Mouse (Mus musculus) retina, embryonic 14.5 days (tissue): ENCODE measurements around the gene Msrb3.

Experiments
- DNase-seq: peaks from one replicate; pipeline ENCODE4 v3.0.0-alpha.2; 2015; ENCODE audit warnings: low spot score

Gene Msrb3

DNA sequence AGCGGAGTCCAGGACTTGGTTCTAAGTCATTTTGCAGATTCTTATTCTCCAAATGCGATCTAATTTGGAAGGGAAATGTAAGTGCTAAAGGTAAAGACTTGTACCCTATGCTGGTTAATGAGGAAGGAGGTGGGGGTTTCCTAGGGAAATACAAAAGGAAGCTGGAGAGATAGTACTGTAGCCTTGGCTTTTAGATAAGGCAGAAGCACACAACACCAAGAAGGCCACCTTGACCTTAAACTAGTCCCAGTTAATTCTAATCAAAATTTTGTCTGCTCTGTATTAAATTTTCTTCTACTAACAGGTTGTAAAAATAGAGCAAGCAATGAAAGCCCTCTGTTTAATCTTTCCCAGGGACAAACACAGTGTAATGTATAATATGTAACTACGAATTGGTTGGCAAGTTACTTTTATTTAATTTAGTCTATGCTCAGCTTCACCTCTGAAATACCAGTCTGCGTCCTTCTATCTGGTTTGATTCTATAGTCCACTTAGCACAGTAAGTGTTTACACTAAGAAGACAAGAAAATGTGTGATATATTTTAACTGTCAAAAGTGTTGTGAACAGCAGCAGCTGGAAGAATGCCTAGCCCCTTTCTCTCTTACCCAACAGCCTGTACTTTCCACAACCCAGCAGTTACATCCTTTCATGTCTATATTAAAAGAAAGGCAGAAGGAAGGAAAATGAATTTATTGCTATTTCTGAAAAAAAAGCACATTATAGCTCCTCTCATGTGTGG, 87.9 kb downstream of the Msrb3 start:
- no peak for DNase-seq

DNA sequence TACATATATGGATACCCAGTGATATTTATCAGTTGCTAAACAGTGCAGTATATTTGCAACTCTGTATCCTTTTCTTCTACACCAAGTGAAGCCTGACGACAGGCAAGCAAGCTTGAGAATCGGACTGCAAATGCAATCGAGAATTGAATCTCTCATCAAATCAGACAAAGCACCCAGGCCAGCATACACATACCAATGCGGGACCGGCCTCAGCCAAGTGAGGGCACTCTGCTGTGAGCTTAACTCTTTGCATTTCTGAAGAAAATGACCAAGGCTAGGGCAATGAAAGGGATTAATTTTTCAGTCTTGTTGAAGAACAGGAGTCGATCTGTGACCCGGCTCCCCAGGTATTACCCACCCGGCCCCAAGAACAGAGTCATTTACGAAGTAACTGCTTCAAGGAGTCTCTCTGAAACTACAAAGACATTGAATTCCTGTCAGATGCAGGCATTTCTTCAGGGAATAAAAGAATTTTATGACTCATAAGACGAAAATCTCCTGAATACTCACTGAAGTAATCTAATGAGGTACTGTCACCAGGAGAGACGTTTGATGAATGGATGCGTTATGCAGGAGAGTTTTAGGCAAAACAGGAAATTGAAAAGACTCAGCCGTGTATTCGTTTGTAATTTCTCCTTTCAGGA, 88.7 kb downstream of the Msrb3 start:
- no peak for DNase-seq

DNA sequence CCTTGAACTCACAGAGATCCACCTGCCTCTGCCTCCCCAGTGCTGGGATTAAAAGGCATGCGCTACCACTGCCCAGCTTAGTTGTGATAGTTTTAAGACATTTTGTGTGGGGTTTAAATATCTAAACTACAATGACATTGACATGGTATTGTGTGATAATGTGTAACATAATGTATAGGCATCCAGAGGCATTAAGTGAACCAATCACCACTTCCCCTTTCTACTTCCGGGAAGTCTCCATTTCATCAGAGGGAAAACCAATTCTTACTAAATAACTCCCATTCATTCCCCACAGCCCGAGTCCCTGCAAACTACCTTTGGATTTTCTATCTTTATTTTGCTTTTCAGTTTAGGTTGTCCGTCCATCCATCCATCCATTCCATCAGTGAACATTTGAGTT, 90.7 kb downstream of the Msrb3 start:
- DNase-seq, result no peak

DNA sequence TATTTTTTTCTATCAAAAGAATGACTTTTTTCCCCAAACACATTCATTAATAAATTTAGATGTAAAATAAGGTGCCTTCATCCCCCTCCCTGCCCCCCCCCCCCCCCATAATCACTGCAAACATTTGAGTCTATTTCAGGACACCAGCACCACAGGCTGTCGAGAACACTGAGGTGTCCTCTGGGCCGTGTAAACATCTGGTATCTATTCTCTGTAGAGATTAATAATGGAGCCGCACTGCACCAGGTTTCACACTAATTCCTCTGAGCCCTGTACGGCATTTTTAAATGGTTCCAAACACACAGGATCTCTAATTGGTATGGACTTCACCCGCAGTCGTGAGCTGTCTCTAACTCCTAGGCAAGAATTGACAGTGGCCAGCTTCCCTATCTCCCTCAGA, 97.8 kb downstream of the Msrb3 start:
- no peak for DNase-seq

DNA sequence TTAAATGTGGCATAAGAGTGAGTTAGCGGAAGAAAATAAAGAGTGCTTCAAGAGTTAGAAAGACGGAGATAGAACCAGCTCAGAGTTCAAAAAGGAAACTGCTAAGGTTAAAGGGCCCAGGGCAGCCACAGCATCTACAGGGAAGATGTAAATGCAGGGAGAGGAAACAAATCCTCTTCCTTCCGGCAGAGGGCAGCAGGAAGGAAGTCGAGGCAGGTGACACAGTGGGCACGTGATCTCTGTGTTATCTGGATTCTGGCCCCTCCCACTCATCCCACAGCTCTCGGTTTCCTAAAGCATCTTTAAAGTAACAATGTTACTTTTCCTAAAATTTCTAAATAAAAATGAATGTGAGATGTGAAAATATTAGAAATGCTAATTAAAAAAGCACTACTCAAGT, 99.4 kb downstream of the Msrb3 start:
- no peak for DNase-seq

DNA sequence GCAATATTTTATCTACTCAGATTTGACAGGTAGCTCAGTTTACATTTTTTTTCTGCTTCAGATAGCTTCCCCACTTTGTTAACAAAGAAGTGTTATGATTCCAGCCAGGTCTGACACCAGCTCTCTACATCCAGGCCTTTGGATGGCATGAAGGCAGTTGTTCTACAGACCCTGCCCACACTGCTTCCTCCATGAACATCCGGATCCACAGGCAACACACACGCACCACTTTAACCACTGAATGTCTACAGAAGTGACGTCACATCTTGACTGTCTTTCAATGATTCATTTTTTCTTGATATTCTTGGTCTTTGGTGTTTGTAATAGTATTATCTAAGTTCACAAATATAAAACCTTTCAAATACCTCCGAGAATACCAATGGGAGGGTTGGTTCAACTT, 102.2 kb downstream of the Msrb3 start:
- DNase-seq, result no peak

DNA sequence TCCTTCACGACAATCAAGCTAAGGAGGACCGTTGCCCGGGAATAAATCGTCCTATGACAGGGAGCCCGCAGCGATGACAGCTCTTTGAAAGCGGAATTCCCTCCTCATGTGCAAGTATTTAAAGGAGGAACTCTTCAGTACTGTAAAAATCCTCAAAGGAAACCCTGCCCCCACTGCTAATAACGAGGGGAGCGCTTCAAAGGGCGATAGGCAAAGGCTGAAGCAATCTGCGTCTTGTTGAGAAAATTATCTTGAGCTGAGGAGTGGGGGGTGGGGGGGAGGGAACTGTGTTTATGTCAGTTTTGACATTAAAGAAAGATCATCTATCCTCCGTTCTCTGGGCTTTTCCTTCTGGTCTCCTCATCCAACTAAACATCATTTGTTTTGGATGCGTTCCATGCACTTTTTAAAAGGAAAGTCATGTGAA, 104.5 kb downstream of the Msrb3 start:
- DNase-seq, result no peak

DNA sequence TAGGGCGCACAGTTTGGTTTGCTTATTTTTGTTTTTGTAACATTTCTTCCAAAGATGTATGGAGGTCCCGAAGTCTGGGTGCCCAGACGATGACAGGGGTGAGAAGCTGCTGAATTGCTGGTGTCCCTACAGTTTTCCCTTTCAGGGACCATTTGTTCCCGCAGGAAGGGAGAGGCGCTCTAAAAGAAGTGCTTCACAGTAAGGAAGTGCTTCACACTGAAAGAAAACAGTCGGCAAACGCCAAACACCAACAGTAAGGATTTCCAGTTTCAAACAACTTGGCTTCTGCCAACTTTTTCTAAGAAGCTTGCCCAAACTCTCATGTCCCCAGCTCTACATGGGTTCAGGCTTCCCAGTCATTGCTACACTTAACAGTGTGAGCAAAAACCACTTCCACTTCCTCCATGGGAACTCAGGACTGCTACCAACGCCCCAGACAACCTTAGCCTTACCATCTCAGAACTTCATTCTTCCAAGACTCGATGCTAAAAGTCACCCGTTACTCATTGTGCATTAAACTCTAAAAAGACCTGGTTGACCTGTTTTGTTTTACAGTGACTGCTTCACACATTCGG, 106.6 kb downstream of the Msrb3 start:
- no peak for DNase-seq

DNA sequence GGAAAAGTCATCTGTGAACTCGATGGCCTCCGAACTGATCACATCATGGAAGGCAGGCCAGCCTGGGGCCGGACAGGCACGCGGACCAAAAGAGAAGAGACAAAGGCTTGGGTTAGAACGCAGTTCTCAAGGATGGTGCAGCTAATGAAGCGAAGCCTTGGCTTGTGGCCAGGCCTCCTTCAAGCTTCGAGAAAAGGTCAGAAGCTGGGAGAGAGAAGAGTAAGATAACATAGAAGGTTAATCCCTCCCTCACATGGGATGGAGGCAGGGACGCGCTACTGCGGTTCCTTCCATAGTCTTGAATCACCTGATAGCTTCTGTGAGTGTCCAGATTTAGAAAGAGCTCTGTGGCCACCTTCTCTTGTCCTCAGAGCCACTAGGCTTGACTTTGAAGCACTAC, 107.5 kb downstream of the Msrb3 start:
- DNase-seq, result no peak

DNA sequence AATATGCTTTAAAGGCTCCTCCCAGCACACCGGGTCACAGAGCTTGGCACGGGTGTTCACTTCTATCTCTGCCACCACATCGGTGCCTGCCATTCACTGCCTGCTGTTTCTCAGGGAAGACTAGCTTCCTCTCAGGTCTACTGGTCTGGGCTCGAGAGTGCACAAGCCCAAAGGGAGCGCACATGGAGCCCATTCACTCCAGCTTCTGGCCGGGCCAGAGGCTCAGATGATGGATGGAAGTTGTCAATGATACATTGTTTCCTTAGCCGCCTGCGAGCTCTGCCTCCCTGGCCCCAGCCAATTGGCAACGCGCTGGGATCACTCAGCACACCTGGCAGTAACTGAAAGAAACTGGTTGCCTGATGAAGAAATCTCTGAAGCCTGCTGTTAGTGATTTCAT, 111.7 kb downstream of the Msrb3 start:
- DNase-seq, result no peak

DNA sequence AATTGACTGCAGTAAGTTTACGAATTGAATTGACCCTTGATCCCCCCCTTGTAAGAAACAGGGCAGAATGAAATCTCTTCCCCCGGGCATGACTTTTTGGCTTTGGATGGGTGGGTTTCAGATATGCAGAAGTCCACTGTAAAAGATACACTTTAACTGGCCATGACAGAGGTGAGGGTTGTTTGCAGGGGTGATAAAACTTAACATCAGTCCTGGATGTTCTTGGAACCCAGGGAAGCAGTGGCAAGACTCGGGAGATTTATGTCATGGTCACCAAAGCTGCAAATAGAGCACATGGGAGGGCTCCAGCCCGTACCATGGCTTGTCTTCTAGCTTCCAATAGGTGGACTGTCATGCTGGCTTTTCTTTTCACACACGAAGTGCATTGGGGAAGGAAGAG, 114.4 kb downstream of the Msrb3 start:
- no peak for DNase-seq

DNA sequence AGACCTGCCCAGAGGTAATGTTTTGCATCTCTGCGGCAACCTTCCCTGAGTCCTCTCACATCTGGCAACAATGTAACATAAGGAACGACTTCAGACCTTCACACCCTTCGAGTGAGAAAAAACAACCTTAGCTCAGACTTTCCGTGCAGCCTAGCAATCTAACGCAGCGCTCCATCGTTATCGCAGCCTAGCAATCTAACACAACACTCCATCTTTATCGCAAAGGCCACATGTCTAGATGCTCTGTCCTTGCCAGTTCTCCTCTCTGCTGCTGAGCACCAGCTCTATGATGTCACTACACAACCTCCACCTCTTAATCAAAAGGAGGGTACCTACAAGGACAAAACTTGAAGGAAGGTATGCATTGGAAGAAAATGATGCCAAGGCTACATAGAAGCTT, 115.5 kb downstream of the Msrb3 start:
- no peak for DNase-seq

DNA sequence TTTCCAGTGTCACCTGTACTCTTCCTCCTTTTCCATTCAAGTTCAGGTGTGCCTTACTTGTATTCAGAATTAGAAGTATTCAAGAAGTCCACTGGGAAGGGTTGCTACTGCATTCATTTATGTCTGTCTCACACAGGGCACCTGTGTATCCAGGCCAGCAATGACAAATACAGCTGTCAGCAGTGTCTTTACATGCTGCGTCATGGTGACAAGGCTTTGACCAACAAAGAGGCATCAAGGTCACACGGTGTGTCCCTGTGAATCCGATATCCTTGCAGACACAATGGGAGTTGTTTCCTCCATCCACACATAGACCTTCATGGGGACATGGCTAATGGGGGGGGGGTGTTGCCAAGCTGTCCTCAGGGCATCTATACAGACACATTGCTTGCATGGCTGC, 121.4 kb downstream of the Msrb3 start:
- DNase-seq, result no peak

DNA sequence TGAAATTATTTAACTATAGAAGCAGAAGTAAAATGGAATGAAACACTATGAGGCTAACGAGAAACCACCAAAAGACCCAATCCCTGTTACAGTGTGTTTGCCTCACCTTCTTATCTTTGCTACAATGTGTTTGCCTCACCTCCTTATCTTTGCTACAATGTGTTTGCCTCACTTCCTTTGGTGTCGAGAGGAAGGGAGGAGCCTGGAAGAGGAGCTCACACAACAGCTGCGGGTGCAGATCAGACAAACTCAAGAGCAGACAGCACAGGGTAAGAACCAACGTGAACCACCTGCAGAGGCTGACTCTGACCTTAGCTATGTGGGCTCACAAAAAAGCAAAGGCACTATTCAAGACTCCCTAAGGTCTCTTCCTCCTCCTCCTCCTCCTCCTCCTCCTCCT, 123.5 kb downstream of the Msrb3 start:
- DNase-seq, result no peak

DNA sequence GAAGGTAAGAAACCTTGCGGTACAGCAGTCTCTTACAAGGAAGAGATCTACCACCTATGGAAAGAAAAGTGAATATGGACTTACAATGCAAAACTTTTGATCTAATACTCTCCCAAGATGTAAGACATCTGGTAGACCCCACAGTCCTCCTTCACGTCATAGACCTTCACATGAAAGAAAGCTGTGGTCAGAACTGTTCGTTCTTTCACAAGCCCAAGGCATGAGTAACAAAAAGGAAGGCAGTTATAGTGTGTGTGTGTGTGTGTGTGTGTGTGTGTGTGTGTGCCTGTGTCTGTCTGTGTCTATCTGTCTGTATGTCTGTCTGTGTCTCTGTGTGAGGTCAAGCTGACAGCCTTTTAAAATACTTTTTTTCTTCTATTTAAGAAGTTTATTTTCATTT, 131.5 kb downstream of the Msrb3 start:
- DNase-seq, result no peak

DNA sequence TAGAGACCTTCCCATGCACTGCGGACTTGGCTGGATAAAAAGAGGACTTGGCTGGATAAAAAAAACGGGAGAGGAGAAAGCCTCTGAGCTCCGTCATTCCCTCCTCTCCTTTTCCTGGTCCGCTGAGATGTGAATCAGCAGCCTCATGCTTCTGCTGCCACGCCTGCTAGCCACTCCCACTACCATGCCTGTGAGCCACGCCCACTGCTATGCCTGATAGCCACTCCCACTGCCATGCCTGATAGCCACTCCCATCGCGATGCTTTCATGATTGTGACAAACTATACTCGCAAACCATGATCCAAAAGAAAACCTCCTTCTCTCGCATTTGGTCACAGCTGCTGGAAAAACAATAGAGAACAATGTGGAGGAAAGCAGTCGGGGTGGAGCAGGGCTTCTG, 133.5 kb downstream of the Msrb3 start:
- DNase-seq, result no peak

DNA sequence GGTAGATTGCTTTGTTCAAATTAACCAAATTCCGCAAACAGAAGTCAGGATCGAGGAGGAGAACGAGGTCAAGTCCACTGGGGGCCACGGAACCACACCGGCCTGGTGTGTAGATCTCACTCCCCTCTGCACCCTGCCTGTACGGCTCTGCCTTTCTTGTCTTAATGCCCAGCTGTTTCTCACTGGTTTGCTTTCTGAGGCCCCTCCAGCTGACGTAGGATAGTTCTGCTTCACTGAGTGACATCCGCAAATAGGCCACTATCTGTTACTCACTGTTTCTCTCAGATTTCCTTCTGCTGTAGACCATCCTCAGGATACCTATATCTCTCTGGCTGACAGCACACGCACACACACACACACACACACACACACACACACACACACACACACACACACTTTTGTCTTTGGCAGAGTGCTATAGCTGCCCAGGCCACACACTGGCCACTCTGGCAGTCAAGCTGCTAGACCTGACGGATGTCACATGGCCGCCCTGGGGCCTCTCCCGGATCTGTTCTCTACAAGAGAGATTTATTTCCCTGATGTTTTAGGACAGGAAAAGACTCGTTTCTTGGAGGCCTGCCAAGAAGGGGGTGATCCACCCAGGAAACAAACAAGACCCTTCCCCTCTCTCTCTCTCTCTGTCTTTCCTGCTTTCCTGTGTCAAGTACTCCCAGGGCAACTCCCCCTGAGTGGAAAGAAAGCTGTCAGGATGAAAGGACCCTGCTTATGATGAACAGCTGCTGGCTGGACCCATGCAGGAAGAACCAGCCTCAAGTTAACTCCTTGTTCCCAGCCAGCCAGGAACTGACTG, 135.0 kb downstream of the Msrb3 start:
- DNase-seq, result peak; percentile 42

DNA sequence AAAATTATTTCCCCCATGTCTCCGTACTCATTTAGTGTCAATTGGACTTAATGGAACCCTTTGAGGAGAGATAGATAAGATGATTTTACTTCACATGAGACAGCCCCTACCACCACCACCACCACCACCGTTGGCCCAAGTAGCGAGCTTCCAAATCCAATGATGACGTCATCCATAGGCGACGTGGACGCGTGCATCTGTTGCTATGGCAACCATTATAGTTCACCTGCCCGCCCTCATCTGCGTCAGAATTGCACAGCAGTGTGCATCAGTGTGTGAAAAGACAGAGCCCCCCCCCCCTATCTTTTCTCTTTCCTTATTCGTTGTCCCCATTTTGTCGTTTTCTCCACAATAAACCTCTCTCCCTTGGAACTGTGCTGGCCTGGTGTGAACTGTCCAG, 135.9 kb downstream of the Msrb3 start:
- DNase-seq, result peak; percentile 55

DNA sequence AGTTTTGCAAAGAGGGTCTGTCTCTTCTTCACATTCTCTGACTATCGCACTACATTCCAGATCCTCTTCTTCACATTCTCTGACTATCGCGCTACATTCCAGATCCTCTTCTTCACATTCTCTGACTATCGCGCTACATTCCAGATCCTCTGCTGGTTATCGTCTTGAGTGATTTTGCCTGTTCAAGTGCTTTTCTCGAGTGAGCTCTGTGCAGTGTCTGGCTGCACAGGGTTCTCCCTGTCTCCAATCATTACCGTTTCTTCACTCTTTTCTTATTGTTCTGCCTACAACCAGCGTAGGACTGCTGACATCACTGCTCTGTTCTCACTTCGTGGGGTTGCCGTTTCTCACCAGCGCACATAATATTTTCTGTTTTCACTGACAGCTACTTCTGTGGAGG, 138.2 kb downstream of the Msrb3 start:
- no peak for DNase-seq

DNA sequence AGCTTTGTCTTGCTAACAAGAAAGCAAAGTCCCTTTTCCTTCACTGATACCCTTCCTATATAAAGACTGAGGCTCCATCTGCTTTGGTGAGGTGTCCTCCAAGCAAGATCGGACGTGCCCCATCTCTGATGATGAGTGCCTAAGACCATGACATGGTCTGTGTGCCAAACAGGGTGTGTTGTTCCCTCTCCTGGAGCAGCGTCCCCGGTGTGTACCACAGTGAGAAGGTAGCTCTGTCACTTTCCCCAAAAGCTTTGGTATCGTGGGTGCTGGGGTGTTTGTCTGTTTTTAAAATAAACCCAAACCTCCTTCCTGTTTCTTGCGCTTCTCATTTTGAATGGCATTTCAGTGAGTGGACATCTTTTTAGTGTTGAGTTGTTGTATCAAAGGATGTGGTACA, 139.0 kb downstream of the Msrb3 start:
- DNase-seq, result no peak

DNA sequence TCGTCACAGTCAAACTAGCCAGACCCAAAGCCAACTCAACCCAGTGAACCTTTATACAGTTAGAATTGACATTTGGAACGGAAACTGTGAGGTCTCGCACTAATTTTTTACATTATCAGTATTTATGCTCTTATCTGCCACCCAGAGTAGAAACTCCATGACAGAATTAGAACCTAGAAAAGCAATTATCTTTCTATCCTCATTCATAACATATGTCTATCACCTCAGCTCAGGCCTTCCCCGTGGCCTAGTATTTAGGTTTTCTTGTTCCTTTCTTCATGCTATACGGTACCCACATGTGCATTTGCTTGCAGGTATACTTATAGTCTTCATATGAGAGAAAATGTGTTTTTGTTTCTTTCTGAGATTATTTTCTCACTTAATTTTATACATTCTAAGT, 146.4 kb downstream of the Msrb3 start:
- DNase-seq, result no peak

DNA sequence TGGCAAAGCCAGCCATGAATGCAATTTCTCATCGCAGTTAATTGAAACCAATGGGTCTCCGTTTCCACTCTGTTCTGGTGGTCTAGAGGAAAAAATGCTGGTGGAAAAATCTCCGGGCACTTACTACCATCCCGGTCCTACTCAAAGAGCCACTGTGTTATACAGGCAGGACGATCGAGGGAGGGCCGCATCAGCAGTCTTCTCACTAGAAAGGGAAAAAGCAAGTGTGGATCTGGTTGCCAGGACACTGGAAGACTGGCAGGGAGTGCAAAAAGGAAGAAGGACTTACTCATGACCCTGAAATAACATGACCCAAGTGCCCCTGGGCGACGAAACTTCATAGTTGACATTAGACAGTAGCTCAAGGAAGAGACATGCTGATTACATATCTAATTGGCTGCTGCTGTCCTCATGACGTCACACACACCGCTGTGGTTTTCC, 147.1 kb downstream of the Msrb3 start:
- no peak for DNase-seq

DNA sequence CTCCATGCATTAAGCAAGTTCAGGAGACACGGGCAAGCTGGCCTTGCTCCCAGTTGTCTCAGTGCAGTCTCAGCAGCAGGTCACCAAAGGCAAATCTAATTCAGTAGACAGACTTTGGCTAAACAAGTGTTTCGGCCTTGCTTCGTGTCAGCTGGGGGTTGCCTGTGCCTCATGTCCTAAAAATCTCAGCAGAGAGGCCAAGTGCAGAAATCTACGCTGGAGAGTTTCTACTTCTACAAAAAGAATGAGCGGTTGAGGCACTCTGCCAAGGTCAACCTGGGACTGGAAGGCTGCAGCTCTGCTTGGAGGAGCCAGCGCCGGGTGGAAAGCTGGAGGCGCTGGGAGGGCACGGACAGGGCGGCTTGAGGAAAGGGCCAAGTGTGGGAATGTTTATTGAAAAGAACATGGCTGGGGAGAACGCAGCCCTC, 147.6 kb downstream of the Msrb3 start:
- DNase-seq, result no peak
